Mouse (Mus musculus): ENCODE measurements around the gene Nop58. TPM values are rescaled to one million over a fixed set of nuclear protein-coding genes. Genes with fewer than 3 reads are reported as not detected.
A peak's percentile ranks its signal among the peaks of the same experiment; 100 is the strongest.
"Not testable (repeated sequence)": the region's sequence is repeated elsewhere in the genome, so short reads cannot be mapped to it uniquely, and the experiment has no call there.

The Nop58 gene
- total RNA-seq, 2 experiments from 2014 or later = 46.5 to 249 TPM

DNA sequence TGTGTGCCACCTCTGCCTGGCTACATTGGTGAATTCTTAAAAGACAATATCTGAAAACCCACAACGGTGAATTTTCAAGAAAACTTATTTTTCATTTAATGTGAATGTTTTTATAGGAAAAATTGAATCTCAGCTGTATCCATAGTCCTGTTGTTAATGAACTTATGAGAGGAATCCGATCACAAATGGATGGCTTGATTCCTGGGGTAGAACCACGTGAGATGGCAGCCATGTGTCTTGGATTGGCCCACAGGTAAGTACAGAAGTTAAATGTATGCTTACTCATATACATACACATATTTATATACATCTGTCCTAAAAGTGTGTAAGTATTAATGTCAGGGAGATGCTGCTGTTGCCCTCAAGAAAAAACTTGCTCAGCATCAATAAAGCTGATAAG, 13.4 kb downstream of the Nop58 start:
- no peak for ATAC-seq (replicated peaks; ENCODE audit: low FRiP score, poor library complexity, severe bottlenecking)

DNA sequence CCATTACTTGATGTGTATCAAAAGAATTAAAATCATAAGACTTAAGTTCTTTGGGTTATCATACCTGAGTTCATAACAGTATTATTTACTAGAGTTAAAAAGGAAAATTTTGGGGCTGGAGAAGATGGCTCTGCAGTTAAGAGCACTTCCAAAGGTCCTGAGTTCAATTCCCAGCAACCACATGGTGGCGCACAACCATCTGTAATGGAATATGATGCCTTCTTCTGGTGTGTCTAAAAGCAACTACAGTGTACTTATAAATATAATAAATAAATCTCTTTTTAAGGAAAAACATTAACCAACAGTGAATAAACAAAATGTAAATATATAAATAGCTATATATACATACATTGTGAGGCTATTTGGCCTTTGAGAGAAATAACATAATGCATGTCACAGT, 17.0 kb downstream of the Nop58 start:
- no peak for ATAC-seq (replicated peaks; ENCODE audit: low FRiP score, poor library complexity, severe bottlenecking)

DNA sequence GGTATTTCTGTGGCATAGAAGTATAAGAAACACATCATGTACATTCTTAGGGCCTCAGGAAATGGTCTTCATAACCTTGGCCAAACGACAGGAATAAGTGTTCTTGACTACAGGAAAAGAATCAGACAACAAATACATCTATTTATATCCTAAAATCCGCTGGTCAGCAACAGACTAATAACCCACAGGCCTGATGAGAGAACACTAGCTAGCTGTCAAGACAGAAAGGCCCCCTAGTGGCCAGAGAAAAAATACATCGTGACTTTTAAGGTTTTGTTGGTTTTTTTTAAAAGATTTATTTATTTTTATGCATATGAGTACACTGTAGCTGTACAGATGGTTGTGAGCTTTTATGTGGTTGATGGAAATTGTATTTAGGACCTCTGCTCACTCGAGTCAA, 35.1 kb downstream of the Nop58 start:
- ATAC-seq (replicated peaks; ENCODE audit: low FRiP score, poor library complexity, severe bottlenecking) = no peak

DNA sequence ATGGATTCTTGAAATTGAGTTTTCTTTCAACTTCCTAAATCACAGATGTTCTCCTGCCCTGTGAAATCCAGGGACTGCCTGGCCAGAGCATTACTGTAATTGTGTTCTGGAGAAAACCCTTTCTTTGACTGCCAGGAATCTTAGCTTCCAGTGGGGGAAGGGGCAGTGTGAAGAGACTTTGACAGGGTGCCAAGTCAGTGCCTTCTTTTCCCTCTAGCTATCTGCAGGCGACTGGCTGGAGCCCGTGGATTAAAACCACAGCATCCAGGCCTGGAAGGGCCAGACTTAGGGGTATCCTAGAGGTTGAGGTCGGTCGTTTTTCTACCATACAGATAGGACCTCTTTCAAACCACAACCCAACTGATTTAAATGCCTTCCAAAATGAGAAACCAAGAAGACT, 40.9 kb downstream of the Nop58 start:
- no peak for ATAC-seq (replicated peaks; ENCODE audit: low FRiP score, poor library complexity, severe bottlenecking)

DNA sequence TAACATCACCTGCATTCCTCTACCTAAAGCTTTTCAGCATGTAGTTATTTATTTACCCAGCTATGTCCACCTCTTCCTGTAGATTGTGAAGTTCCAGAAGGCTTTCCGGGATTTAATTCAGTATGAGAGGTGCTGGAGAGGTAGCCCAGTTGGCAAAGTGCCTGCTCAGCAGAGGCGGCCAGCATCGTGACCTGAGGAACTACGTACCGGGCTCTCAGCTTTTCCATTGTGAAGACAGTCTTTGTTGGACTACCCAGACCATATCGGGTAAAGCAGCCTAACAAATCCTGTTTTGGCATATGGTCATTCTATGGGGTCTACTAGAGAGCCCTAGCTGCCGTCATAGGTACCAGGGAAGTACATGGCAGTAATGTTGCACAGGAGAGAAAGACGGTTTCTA, 45.3 kb downstream of the Nop58 start:
- ATAC-seq (replicated peaks; ENCODE audit: low FRiP score, poor library complexity, severe bottlenecking) = no peak

DNA sequence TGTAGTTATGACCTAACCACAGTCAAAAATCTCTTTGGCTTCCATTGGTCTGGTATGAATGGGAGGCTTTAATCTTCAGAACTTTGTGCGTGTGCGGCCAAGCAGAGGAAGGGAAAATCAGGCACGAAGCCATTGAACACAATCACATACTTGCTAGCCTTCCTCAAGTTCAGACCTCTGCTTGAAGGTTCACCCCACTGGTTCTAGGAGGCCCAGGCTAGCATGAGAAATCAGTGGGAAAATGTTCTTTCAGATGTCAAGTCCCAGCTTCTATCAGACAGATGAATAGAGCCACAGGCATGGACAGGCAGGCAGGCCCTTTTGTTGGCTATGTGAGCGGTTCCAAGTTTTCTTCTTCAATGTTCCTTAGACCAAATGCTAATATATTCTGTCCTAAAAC, 46.0 kb downstream of the Nop58 start:
- ATAC-seq (replicated peaks; ENCODE audit: low FRiP score, poor library complexity, severe bottlenecking) = no peak

DNA sequence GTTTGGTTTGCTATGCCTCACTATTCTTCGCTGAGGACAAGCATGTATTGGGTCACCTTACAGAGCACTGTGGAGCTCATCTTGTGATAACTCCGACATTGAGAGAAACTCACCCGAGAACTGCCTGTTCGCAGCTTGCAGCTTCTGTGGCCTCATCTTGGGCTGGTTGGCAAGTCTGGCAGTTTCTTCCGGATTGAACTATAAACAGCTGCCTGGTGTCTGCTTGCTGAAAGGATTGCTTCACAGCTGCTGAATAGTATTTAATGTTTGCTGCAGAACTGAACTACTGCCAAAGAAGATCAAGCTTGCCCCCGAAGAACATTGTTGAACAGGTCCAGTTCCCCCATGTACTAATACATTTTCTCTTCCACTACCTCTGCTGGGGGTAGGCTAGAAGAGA, 49.3 kb downstream of the Nop58 start:
- ATAC-seq (replicated peaks; ENCODE audit: low FRiP score, poor library complexity, severe bottlenecking) = no peak

DNA sequence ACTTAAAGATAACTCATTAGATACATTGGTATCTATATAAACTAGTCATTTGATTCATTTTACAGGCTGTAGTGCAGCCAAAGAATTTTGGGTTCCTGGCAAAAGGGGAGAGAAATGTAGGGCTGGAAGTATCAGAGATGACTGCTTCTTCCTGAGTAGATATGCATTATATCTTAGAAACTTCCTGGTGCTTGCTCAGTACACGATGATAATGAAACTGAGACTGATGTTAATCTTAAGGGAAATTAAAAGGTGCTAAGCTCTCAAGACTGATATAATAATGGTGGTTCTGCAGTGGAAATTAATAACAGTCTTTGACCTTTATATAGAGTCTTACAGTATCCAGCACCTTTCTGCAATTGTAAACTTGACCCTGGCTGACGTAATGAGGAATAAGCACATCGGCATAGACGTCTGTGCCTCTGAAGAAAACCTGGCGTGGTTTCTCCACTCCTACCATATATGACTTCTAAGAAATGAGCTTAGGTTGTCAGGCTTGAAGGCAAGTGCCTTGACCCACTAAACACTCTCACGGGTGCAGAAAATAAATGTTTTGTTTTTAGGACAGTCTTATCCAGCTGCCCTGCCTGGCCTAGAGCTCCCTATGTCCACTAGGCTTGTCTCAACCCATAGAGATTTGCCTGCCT, 54.1 kb downstream of the Nop58 start:
- no peak for ATAC-seq (replicated peaks; ENCODE audit: low FRiP score, poor library complexity, severe bottlenecking)

DNA sequence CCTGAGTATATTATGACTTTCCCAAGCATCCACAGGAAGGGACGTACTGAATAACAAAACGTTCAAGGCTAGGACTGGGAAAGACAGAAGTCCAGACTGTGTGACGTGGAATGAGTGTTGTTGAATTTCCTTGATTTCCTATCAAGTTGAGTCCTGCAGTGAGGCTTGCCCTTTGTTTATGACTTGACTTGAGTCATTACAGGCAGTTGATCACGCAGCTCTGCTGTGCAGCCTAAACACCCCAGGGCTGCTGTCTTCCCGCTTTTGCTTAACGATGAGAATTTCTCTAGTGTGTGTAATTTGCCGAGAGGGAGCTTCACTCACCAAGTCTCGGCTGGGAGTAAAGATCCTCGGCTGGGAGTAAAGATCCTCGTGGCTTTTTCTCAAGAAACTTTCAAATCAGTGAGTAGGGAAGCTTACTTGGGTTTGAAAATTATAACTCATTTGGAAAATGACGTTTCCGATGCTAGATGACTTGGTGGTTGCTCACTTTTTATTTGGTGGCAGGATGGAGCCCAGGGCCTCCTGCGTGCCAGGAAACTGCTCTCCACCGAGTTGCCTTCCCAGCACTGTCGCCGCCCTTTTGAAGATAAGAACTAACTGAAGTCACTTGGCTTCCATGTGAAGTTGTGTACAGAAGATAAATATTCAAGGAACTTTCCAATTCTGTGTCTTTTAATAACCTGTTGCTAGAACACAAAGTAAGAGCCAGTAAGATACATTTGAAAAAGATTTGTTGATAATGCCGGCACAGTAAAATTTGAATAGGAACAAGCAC, 55.0 kb downstream of the Nop58 start:
- peak; percentile 77 for ATAC-seq (replicated peaks; ENCODE audit: low FRiP score, poor library complexity, severe bottlenecking)

DNA sequence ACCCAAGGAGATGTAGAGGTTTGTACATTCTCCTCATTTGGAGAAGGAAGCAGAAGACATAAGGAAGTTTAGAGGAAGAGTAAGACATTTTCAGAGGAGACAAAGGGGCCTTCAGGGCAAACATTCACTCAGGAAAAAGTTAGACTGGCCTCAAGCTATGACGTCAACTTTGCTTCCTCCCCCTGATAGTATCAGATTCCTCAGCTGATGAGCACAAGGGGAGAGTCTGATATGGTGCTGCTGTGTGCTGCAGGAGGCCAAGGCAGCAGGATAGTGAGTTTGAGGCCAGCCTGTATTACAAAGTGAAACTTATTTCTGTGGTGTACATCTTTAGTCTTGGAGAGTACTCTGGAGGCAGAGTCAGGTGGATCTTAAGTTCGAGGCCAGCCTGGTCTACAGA, 64.3 kb downstream of the Nop58 start:
- no peak for ATAC-seq (replicated peaks; ENCODE audit: low FRiP score, poor library complexity, severe bottlenecking)

DNA sequence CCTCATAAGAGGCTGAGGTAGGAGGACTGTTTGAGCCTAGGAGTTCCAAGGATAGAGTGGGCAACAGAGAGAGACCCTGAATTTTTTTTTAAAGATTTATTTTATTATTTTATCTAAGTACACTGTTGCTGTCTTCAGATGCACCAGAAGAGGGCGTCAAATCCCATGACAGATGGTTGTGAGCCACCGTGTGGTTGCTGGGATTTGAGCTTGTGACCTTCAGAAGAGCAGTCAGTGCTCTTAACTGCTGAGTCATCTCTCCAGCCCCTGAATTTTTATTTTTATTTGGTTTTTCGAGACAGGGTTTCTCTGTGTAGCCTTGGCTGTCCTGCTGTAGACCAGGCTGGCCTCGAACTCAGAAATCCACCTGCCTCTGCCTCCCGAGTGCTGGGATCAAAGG, 65.0 kb downstream of the Nop58 start:
- not testable (repeated sequence) for ATAC-seq (replicated peaks; ENCODE audit: low FRiP score, poor library complexity, severe bottlenecking)

DNA sequence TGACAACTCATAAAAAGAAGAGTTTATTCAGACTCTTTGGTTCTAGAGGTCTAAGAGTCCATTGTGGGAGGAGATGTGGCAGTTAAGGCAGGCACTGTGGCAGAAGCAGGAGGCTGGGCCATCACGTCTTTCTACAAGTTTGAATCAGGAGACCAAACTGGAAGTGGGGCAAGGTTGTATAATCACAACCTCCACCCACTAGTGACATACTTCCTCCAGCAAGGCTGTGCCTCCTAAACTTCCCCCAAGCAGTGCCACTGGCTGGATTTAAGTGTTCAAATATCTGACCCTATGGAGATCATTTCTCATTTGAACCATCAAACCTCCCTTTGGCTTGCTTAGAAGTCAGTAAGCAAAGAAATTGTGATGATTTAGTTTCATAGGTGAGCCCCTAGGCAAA, 70.5 kb downstream of the Nop58 start:
- ATAC-seq (replicated peaks; ENCODE audit: low FRiP score, poor library complexity, severe bottlenecking) = no peak

DNA sequence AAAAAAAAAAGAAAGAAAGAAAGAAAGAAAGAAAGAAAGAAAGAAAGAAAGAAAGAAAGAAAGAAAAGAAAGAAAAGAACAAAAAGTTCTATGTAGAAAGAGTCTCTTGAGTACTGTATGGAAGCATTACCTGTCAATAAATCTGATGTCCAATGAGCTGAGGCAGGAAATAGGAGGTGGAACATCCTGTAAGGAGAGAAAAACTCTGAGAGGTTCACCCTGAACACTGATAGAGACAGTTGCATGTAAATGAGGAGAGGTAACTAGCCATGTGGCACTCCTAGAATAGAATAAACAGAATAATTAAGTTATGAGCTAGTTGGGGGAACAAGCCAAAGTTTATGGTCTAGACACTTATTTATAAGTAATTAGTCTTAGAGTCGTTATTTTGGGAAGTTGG, 73.6 kb downstream of the Nop58 start:
- no peak for ATAC-seq (replicated peaks; ENCODE audit: low FRiP score, poor library complexity, severe bottlenecking)

DNA sequence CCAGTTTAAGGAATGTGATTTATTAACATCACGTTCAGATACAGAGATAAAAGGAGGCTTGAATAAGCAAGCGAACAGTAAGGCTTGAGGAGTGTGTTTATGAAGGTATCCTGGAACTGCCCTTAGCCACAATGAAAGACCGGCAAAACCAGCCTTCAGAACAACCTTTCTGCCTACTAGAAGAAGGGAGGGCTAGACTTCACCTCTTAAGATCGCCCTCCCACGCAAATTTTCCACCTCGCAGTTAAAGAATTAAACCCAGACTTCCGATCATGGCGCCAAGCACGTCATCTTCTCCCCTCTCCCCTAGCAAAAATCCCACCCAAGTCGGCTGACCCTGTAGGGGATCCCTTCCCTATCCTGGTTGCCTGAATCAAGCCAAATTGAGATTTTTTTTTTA, 77.4 kb downstream of the Nop58 start:
- ATAC-seq (replicated peaks; ENCODE audit: low FRiP score, poor library complexity, severe bottlenecking) = no peak

DNA sequence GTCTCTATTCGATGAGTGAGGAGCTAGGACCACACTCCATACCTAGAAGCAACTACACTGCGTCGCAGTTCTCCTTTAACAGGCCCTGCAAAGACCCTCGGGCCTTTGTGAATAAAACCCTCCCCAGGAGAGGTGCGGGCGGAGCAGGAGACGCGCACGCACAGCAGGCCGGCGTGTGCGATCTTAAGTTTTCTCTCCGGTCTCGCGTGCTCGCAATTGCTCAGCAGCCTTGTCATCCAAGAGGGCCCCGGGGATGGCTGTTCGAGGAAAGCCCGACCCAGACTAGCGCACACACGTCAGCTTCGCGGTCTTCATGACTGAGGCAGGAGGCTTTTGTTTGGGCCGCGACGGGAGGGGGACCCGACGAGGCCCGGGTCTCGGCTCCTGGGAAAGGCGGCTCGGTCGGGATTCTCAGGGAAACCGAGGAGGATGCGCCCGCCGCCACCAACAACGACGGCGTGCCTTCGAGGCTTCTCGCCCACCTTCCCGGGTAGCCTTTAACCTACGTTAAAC, 77.9 kb downstream of the Nop58 start:
- ATAC-seq (replicated peaks; ENCODE audit: low FRiP score, poor library complexity, severe bottlenecking) = peak; percentile 59

DNA sequence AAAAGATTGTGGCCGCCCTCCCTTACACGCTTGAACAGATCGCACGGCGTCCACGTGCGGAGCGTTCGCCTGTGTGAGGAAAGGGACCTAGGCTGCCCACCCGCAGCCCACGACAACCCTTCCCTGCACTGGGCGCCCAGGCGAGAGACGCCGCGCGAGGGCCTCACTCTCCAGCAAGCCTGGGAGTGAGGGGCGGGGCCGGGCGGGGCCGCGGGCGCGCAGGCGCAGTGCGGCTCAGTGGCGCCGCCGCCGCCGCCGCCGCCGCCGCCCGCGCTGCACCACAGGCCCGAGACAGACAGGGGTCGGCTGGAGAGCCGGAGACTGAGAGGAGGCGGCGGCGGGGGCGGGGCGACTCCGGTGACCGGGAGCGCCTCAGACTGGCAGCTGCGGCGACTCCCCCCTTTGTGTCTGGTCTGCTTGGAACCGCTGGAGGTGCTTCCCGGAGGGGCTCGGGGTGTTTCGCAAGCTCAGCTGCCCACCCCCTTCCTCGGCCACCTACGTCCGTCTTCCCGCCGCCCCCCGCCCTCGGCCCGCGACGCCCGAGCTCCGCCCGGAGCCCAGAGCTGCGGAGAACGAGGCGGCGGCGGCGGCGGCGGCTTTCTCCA, 78.5 kb downstream of the Nop58 start, which contains the start of gene Bmpr2:
Bmpr2 (plus strand) TSS at position 237 of the 605 bp plus-strand sequence.
- peak; percentile 86 for ATAC-seq (replicated peaks; ENCODE audit: low FRiP score, poor library complexity, severe bottlenecking)

DNA sequence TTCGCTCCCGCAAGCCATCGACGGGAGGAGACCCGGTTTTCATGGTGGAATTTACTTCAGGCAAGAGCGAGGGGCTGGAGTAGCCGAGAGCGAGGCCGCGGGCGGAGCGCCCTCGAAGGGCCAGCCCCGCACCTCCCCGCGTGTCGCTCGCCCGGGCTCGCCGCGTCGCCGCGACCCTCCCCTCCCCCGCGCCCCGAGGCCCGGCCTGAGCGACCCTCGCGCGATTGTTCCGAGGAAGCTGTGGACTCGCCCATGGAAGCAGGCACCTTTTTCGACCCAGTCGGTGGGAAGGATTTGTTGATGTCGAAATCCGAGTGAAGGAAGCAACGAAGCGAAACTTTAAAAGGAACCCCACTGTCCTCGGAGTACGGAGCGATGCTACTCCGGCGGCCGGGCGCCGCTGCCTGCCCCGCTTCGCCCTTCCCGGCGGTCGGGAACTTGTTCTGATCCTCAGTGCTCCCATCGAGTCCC, 79.0 kb downstream of the Nop58 start:
- ATAC-seq (replicated peaks; ENCODE audit: low FRiP score, poor library complexity, severe bottlenecking) = no peak

DNA sequence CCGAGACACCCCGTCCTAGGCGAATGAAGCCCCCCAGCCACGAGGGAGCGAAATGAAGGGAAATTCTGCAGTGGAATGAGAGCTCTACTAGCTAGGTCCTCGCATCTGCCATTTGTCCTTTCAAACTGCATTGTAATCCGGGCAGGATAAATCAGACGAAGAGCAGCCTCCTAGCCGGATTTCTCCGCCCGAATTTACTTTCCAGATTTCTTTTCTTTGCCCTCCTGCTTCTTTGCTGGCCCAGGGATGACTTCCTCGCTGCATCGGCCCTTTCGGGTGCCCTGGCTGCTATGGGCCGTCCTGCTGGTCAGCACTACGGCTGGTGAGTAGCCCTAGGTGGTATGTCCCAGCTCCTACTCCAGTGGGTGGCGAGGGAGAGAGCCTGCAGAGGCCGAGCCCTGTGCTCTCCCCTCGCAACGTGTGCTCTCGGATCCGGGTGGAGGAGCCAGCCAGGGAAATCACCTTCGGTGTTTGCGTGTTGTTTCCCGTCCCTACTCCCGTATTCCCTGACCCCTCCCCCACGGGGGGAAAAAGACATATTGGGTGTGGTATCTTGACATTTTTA, 79.7 kb downstream of the Nop58 start:
- no peak for ATAC-seq (replicated peaks; ENCODE audit: low FRiP score, poor library complexity, severe bottlenecking)

DNA sequence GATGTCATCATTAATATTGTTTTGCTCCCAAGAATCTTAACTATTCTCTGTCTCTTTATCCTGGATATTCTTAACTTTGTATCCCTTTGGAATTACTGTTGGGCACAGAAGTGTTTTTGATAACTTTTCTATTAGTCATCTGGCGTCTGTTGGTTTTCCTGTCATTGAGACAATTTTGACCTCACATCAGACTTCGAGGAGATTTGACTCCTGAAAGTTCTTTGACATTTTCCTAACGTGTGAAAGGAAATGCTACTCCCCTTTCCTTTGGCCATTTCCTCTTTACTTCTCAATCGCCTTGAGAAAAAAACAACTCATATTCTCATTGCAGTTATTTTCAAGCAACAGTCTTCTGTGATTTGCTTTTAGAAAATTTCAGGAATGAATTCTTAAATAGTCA, 80.5 kb downstream of the Nop58 start:
- no peak for ATAC-seq (replicated peaks; ENCODE audit: low FRiP score, poor library complexity, severe bottlenecking)

DNA sequence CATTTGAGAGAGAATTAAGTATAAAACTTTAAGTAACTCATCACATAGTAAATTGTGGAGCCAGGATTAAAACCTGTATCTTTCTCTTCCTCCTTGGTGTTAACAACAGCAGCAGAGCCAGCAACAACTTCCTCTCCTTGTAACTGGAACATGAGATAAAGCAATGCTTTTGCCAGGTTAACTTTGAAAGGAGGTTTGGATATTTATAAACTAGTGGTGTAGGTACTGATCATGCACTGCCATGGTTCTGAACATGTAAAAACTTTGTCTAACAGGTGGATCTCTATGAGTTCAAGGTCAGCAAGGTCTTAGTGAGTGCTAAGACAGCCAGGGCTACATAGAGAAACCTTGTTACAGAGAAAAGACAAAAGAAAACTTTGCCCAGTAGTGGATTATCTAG, 81.9 kb downstream of the Nop58 start:
- no peak for ATAC-seq (replicated peaks; ENCODE audit: low FRiP score, poor library complexity, severe bottlenecking)
